Comparison of ENCODE assay signal across 9 mouse cellular contexts in the genomic region with DNA sequence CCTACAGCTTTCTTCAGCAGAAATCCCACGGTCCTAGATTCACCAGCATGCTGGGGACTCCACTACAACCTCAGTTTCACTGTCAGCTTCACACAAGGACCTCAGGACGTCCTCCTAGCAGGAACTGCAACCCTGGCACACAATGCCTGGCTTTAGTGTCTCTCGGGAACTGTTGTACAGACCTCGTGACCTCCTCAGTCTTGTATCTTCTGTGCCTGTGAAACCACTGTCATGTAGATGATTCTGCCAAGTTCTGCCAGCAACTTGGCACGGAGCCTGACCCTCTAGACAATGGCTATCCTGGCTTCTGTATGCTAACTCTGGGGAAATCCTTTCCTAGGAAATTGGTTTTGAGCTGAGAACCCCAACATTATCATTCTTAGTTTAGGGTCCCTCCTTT. TPM values are rescaled to one million over a fixed set of nuclear protein-coding genes. Genes with fewer than 3 reads are reported as not detected.
DNase-seq lines count a peak whose midpoint lies in the region; ATAC-seq and TF ChIP-seq lines count a peak whose summit lies in the region.
"Had no signal": no experiment of that assay in that cellular context is flagged by ENCODE, and none has a peak within 500 bp of the region (broad histone marks: within the 10 kb centered on the region; RNA-seq: fewer than 3 reads in every experiment).

No protein-coding gene starts in this region.

- H3K9ac ChIP-seq in heart, embryonic 12.5 days, result no peak overlapping the region
- no peak overlapping the region for H3K9ac ChIP-seq in lung, postnatal 0 days (replicated peaks; ENCODE audit: low read depth)
- no peak overlapping the region for H3K9ac ChIP-seq in midbrain, embryonic 15.5 days

- intact Hi-C loops in left cerebral cortex, postnatal 14 days (cut with DNase I), result no loop called here

- no peaks in the 10 kb centered on the region for H3K36me3 ChIP-seq in heart, embryonic 12.5 days
- no peaks in the 10 kb centered on the region for H3K36me3 ChIP-seq in lung, postnatal 0 days (ENCODE audit: insufficient read depth, low read length)
- H3K36me3 ChIP-seq in midbrain, embryonic 15.5 days (replicated peaks), result no peaks in the 10 kb centered on the region
- H3K36me3 ChIP-seq: G1E had no signal

- no peaks in the 10 kb centered on the region for H3K27me3 ChIP-seq in heart, embryonic 12.5 days (replicated peaks)
- no peaks in the 10 kb centered on the region for H3K27me3 ChIP-seq in lung, postnatal 0 days (replicated peaks; ENCODE audit: insufficient read depth, low read length)
- H3K27me3 ChIP-seq in midbrain, embryonic 15.5 days (replicated peaks), result no peaks in the 10 kb centered on the region

- no peak for TF ChIP-seq CTCF in brain, embryonic 14.5 days (IDR thresholded peaks at IDR 0.05; ENCODE audit: borderline replicate concordance, extremely low read depth, insufficient read depth, insufficient read length)
- no peak for TF ChIP-seq CTCF in lung, postnatal 0 days (IDR thresholded peaks at IDR 0.05)

- peak; percentile 41 for DNase-seq in left cerebral cortex, adult 11 months (ENCODE audit: low spot score)
- DNase-seq in left cerebral cortex, postnatal 14 days (ENCODE audit: low spot score in 2 of 2), result no peak
- DNase-seq in brain, embryonic 14.5 days (ENCODE audit: low read depth), result peak; percentile 65
- peak; percentile 9 for DNase-seq in lung, postnatal 0 days (ENCODE audit: low spot score)
- no peak for DNase-seq in spleen, postnatal 14 days (ENCODE audit: low spot score in 2 of 2)
- DNase-seq in spleen, adult 12 weeks (ENCODE audit: low spot score), result no peak

- peak overlapping the region; percentile 52 for H3K27ac ChIP-seq in heart, embryonic 12.5 days (ENCODE audit: poor library complexity, severe bottlenecking)
- no peak overlapping the region for H3K27ac ChIP-seq in lung, postnatal 0 days (ENCODE audit: low read length)
- no peak overlapping the region for H3K27ac ChIP-seq in midbrain, embryonic 15.5 days

- 36% methylated on average over 5 of the region's 5 CpGs for WGBS in heart, embryonic 12.5 days
- 51% methylated on average over 5 of the region's 5 CpGs for WGBS in lung, postnatal 0 days
- 59% methylated on average over 5 of the region's 5 CpGs for WGBS in midbrain, embryonic 15.5 days

- TF ChIP-seq POLR2A in brain, embryonic 14.5 days (IDR thresholded peaks at IDR 0.05; ENCODE audit: borderline replicate concordance, extremely low read depth, insufficient read depth, insufficient read length, poor library complexity, severe bottlenecking), result no peak

- H3K4me3 ChIP-seq in heart, embryonic 12.5 days, result no peak overlapping the region
- no peak overlapping the region for H3K4me3 ChIP-seq in lung, postnatal 0 days (ENCODE audit: low read depth, low read length)
- no peak overlapping the region for H3K4me3 ChIP-seq in midbrain, embryonic 15.5 days

- peak overlapping the region; percentile 6 for H3K4me2 ChIP-seq in heart, embryonic 12.5 days
- H3K4me2 ChIP-seq in lung, postnatal 0 days (replicated peaks; ENCODE audit: low read depth, low read length), result no peak overlapping the region
- H3K4me2 ChIP-seq in midbrain, embryonic 15.5 days, result no peak overlapping the region

- 0 out of 2 replicates have a peak, but pooled peaks have one; percentile 33 for ATAC-seq in heart, embryonic 12.5 days (ENCODE audit: insufficient number of reproducible peaks, low FRiP score)
- peak; percentile 40; the same call in 1 of the 2 replicates for ATAC-seq in lung, postnatal 0 days
- ATAC-seq in midbrain, embryonic 15.5 days (replicated peaks), result no peak

- peaks cover 55% of the 10 kb centered on the region for H3K4me1 ChIP-seq in heart, embryonic 12.5 days (replicated peaks)
- no peaks in the 10 kb centered on the region for H3K4me1 ChIP-seq in lung, postnatal 0 days (ENCODE audit: insufficient read depth, low read depth, low read length)
- peaks cover 5% of the 10 kb centered on the region; the same call in 1 of the 2 replicates for H3K4me1 ChIP-seq in midbrain, embryonic 15.5 days

- no peaks in the 10 kb centered on the region for H3K9me3 ChIP-seq in heart, embryonic 12.5 days (replicated peaks)
- no peaks in the 10 kb centered on the region for H3K9me3 ChIP-seq in lung, postnatal 0 days (ENCODE audit: low read length)
- no peaks in the 10 kb centered on the region for H3K9me3 ChIP-seq in midbrain, embryonic 15.5 days

- TF ChIP-seq EP300 in lung, postnatal 0 days (IDR thresholded peaks at IDR 0.05), result no peak

RNA-seq across cellular contexts. Expression of a gene that starts 14.4 kb away (rescaled TPM):
- 10 to 100 TPM; 33.2 to 33.6 TPM for total RNA-seq in left cerebral cortex, postnatal 14 days (2021)
- 8.5 and 11.8 TPM in 2 replicates for polyA plus RNA-seq in brain, embryonic 14.5 days (2012; rRNA removed)
- 48.2 and 53.1 TPM in 2 replicates for polyA plus RNA-seq in heart, embryonic 12.5 days (2016; fragmentation: Nextera tagmentation; extraction: Ambion mirVana)
- polyA plus RNA-seq in lung, postnatal 0 days (2015; fragmentation: Nextera tagmentation; extraction: Ambion mirVana), result 2.3 and 2.6 TPM in 2 replicates
- 15.4 and 16.8 TPM in 2 replicates for polyA plus RNA-seq in midbrain, embryonic 15.5 days (2015; fragmentation: Nextera tagmentation; extraction: Ambion mirVana)
- polyA plus RNA-seq: G1E had no signal

Comparison
In these comparisons a context has a peak if more than half of its experiments do, and no peak if none do; other contexts are left out.
1. DNase-seq: peak in left cerebral cortex, adult 11 months (single experiment), brain, embryonic 14.5 days (single experiment) and lung, postnatal 0 days (single experiment); none in left cerebral cortex, postnatal 14 days (0 of 2), spleen, postnatal 14 days (0 of 2) and spleen, adult 12 weeks (single experiment).